Mouse (Mus musculus) liver, embryonic 15.5 days (tissue): ENCODE results near the gene Napepld. TPM values are rescaled to one million over a fixed set of nuclear protein-coding genes. Genes with fewer than 3 reads are reported as not detected.

Source experiments
- ATAC-seq: fragments of 200-750 bp; cut with Nextera tagmentation; 2 replicates; pipeline ENCODE4 v1.8.0; 2017; ENCODE audit warnings: moderate number of reproducible peaks, mild to moderate bottlenecking, moderate library complexity; ENCODE audit not compliant: insufficient read depth
- H3K27ac ChIP-seq: fragments of 300-500 bp; sonication (generic); replicated peaks from 2 replicates; pipeline ENCODE4 v1.5.1; 2015; ENCODE audit warnings: mild to moderate bottlenecking, inconsistent platforms
- H3K27me3 ChIP-seq: fragments of 300-500 bp; sonication (generic); 2 replicates; pipeline ENCODE4 v1.6.1; 2015; ENCODE audit warnings: mild to moderate bottlenecking, inconsistent platforms
- H3K36me3 ChIP-seq: fragments of 300-500 bp; sonication (generic); replicated peaks from 2 replicates; pipeline ENCODE4 v1.6.1; 2015; ENCODE audit warnings: moderate library complexity, mild to moderate bottlenecking, inconsistent platforms
- H3K4me1 ChIP-seq: fragments of 300-500 bp; sonication (generic); replicated peaks from 2 replicates; pipeline ENCODE4 v1.6.1; 2015; ENCODE audit warnings: inconsistent platforms
- H3K4me2 ChIP-seq: fragments of 300-500 bp; sonication (generic); 2 replicates; pipeline ENCODE4 v1.6.1; 2015; ENCODE audit warnings: moderate library complexity, mild to moderate bottlenecking, inconsistent platforms
- H3K4me3 ChIP-seq: fragments of 300-500 bp; sonication (generic); replicated peaks from 2 replicates; pipeline ENCODE4 v1.5.1; 2015; ENCODE audit warnings: mild to moderate bottlenecking, inconsistent platforms
- H3K9ac ChIP-seq: fragments of 300-500 bp; sonication (generic); 2 replicates; pipeline ENCODE4 v1.6.1; 2015; ENCODE audit warnings: moderate library complexity, mild to moderate bottlenecking, inconsistent platforms
- H3K9me3 ChIP-seq: fragments of 300-500 bp; sonication (generic); replicated peaks from 2 replicates; pipeline ENCODE4 v1.6.1; 2016; ENCODE audit warnings: inconsistent platforms
- WGBS: fragments of 180-500 bp; shearing (Covaris S2); methylation state at CpG from one replicate; pipeline ENCODE4 v1.1.7; 2015; ENCODE audit warnings: mixed read lengths; ENCODE audit not compliant: insufficient replicate concordance; 5-methylcytosine and 5-hydroxymethylcytosine counted together
- polyA plus RNA-seq: library from polyadenylated mRNA; unstranded; fragments of >200 nt; fragmentation: Nextera tagmentation; extraction: Ambion mirVana; gene quantifications from 2 replicates; pipeline ENCODE4 v1.2.1, GENCODE M21; 2015

Gene Napepld
- polyA plus RNA-seq, 1 experiment from 2014 or later: 0.74 TPM

DNA sequence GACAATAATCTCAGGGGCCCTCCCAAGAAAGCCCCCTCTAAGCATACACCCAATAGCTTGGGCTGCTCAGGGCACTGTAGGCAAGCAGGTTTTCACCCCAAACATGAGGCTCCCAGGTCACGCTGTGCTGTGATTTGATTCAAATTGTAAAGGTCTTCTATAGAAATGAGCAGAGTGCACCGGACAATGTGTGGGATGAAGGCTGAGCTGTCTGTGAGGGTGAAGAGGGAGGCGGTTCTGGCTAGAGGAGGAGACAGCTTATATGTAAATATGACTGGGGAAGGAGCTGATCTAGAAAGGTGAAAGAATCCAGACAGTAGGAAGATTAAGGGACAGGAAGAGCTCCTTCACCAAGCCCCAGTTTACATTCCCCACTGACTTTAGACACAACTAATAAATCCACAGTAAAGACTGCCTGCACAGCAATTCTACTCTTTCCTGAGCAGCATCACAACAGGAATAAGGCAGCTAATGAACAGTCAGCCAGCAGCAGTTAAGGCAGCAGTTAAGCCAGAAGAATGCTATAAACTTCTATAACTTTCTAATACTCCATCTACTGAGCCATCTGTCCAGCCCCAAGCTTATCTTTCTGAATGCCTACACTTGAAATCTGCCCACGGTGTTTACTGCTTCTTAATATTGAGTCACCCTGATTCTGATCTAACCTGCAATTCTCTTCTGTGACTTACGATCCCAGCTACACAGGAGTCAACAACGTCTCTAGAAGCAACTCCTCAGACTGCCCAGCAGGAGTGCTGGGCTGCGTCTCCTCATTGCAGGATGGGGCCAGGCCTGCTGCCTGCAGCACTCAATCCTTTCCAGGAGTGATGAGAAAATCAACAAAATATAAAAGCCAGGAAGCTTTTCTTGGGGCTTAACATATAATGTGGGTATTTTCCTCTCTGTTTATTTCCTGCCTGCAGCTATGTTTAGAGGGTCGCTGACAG is 33.7 kb downstream of the Napepld start:
- Histone ChIP-seq H3K27ac (no peak overlapping the region), H3K9me3 (no peaks in the 10 kb centered on the region), H3K4me2 (no peak overlapping the region), H3K27me3 (no peaks in the 10 kb centered on the region), H3K36me3 (0 out of 2 replicates have a peak, but pooled peaks cover 5% of the 10 kb centered on the region), H3K4me3 (no peak overlapping the region), H3K9ac (no peak overlapping the region), H3K4me1 (peaks cover 5% of the 10 kb centered on the region)
- ATAC-seq: no peak
- 56% methylated on average over 8 of the region's 8 CpGs for WGBS

DNA sequence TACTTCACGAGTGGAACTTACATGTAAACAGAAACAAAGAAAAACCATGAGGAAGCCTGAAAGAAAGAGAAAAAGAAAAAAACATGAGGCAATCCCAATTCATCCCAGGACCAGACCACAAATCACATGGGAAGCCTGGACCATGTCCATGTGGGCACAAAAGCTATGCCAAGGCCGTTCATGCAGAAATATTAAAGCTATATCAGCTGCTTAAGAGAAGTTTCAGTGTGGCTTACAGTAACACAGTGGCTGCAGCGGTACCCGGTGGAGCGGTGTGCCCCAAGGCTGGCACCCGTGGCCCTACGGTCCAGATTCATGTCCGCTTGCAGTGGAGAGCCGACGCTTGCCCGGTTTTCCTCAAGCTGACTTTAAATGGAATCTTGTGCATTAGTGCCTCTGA is 38.1 kb downstream of the Napepld start:
- H3K9me3 ChIP-seq: no peaks in the 10 kb centered on the region
- 85% methylated on average over 11 of the region's 11 CpGs for WGBS
- H3K4me3 ChIP-seq: no peak overlapping the region
- no peaks in the 10 kb centered on the region for H3K27me3 ChIP-seq
- H3K4me1 ChIP-seq: 0 out of 2 replicates have a peak, but pooled peaks cover 2% of the 10 kb centered on the region
- no peak overlapping the region for H3K27ac ChIP-seq
- no peak overlapping the region for H3K9ac ChIP-seq
- ATAC-seq: no peak
- peaks cover 21% of the 10 kb centered on the region for H3K36me3 ChIP-seq
- H3K4me2 ChIP-seq: no peak overlapping the region

DNA sequence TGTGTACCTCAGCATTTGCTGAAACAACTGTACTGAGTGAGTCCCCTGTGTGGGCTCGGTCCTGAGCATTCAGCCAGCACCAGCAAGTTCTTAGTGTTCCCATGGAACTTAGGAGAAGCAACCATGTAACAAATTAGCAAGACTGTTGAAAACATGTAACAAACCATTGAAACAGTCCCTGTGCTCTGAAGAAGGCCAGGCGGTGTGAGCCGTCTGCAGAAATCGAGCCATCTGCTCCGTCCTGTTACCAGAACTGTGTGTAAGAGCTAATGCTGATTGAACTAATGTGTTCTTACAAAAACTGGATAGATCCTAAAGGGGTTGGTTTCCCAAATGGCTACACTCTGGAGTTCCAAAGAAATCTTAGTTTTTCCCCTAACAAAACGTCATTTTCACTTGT is 40.3 kb downstream of the Napepld start:
- no peaks in the 10 kb centered on the region for H3K9me3 ChIP-seq
- H3K4me1 ChIP-seq: no peaks in the 10 kb centered on the region
- H3K27ac ChIP-seq: no peak overlapping the region
- H3K9ac ChIP-seq: no peak overlapping the region
- H3K27me3 ChIP-seq: no peaks in the 10 kb centered on the region
- peaks cover 21% of the 10 kb centered on the region for H3K36me3 ChIP-seq
- ATAC-seq: no peak
- H3K4me3 ChIP-seq: no peak overlapping the region
- H3K4me2 ChIP-seq: no peak overlapping the region
- WGBS: 82% methylated on average over 6 of the region's 6 CpGs

DNA sequence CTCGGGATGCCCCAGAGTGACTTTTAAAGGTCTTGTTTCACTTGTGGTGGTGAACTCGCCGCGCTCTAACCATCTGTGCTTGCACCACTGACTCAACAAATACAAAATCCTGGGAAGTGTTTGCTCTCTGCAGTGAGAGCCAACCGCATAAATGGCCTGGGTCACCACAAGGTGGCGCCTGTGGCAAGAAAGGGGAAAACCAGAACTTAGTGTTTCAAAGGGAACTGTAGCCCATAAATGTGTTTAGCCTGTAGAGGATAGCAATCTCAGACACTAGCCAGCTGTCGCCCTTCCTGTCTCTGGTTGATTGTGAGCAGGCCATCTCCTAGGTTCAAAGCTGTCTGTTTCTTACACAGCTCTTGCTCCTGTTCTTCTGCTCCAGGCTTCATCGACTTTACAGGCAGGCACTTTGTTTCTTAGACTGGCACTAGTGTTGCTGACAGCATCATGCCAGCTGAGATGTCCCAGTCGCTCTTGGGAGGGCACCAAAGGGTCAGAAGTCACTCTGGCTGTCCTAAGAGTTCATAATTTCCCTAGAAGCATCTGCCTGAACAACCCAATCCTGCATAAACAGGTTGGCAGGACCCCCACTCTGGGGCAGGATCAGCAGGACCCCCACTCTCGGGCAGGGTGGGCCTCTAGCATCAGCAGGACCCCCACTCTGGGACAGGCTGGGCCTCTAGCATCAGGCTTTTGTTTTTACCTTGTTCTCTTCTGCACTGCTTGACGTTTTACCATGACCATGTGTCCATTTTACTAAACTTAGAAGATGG is 42.4 kb downstream of the Napepld start:
- H3K9me3 ChIP-seq: no peaks in the 10 kb centered on the region
- WGBS: 41% methylated on average over 11 of the region's 11 CpGs
- no peak overlapping the region for H3K9ac ChIP-seq
- H3K4me1 ChIP-seq: no peaks in the 10 kb centered on the region
- H3K4me3 ChIP-seq: no peak overlapping the region
- no peak overlapping the region for H3K27ac ChIP-seq
- no peak overlapping the region for H3K4me2 ChIP-seq
- no peaks in the 10 kb centered on the region for H3K27me3 ChIP-seq
- 0 out of 2 replicates have a peak, but pooled peaks have one; percentile 34 for ATAC-seq
- peaks cover 27% of the 10 kb centered on the region for H3K36me3 ChIP-seq

DNA sequence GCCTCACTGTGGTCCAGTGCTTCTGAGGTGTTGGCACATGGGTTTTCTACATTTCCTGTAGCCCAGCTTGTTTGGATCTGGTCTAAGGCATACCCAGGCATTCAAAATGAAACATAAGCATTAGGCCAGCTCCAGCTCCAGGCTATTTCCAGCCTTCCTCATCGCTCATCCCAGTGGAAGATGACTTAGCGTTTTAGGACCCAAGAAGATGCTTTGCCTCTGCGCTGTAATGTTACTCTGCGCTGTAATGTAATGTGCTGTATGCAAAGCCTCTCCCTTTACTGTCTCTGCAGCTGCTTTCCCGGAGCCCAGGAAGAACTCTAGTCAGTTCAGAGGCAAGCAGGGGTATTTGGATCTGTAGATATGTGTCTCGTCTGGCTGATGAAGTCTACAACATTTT is 43.2 kb downstream of the Napepld start:
- no peak for ATAC-seq
- H3K27ac ChIP-seq: no peak overlapping the region
- peaks cover 31% of the 10 kb centered on the region for H3K36me3 ChIP-seq
- no peak overlapping the region for H3K9ac ChIP-seq
- H3K4me3 ChIP-seq: no peak overlapping the region
- H3K9me3 ChIP-seq: no peaks in the 10 kb centered on the region
- no peaks in the 10 kb centered on the region for H3K27me3 ChIP-seq
- WGBS: 78% methylated on average over 6 of the region's 6 CpGs
- no peaks in the 10 kb centered on the region for H3K4me1 ChIP-seq
- H3K4me2 ChIP-seq: no peak overlapping the region

DNA sequence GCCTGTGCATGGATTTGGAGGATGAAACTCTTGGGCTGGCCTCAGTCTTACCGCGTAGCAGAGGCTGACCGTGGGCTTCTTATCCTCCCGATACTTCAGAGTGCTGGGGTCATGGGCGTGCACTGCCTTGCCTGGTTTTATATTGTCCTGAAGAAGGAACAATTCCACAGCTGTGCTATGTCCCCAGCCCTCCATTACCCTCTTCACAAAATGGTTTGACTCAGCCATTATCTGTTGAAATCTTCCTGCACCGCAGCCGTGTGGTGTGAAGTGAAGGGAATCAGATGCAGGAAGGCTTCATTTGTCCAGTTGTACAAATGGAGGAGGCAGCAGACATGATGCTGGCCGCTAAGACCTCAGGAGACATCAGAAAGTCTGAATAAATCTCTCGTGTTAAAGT is 44.3 kb downstream of the Napepld start:
- Histone ChIP-seq H3K4me1 (no peaks in the 10 kb centered on the region), H3K9ac (no peak overlapping the region), H3K4me2 (no peak overlapping the region), H3K4me3 (no peak overlapping the region), H3K27ac (no peak overlapping the region), H3K36me3 (peaks cover 41% of the 10 kb centered on the region), H3K9me3 (no peaks in the 10 kb centered on the region), H3K27me3 (no peaks in the 10 kb centered on the region)
- no peak for ATAC-seq
- WGBS: 80% methylated on average over 9 of the region's 9 CpGs

DNA sequence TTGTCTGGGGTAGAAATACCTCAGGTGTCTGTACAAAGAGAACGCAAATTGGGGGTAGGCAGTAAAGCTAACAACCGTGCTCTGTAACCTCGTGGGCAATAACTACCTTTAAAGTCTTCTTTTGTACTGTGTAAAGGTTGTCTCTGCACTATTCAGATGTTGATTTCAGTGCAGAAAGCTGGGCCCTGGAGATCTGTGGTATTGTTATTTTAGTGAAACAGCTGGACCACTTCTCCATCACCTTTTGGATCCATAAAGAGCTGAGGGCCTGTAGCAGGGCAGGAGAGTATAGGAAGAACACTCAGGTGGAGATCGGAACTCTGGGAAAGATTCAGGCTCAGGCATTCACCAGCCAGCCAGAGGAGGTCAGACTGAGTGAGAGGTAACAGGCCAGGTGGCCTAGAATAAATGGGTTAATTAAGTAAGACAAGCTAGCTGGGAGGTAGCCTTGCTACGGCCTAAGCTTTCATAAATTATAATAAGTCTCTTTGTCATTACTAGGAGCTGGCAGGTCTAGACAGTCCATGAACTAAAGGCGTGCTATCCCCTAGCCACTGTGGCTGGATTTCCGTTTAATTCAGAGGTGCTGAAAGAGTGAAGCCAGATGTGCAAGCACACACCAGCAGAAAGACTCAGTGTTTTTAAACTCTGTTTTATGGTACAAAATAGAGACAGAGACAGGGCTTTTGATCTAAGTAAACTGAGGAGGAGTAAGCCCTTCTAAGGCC is 49.1 kb downstream of the Napepld start:
- Histone ChIP-seq H3K4me3 (no peak overlapping the region), H3K27me3 (no peaks in the 10 kb centered on the region), H3K36me3 (peaks cover 53% of the 10 kb centered on the region), H3K27ac (no peak overlapping the region), H3K4me2 (no peak overlapping the region), H3K9ac (no peak overlapping the region), H3K4me1 (peaks cover 2% of the 10 kb centered on the region; the same call in 1 of the 2 replicates), H3K9me3 (no peaks in the 10 kb centered on the region)
- 80% methylated on average over 7 of the region's 7 CpGs for WGBS
- no peak for ATAC-seq

DNA sequence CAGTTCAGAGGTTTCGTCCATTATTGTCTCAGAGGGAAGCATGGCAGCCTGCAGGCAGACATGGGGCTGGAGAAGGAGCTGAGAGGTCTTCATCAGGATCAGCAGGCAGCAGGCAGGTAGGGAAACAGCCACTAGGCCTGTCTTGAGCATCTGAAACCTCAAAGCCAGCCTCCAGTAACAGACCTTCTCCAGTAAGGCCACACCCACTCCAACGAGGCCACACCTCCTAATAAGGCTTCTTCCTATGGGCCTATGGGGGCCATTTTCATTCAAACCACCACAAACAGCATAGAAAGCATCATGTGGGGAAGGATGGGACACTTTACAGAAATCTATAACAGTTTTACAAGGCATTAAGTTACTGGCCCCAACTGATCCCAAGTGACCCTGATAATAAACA is 50.5 kb downstream of the Napepld start:
- Histone ChIP-seq H3K36me3 (peaks cover 53% of the 10 kb centered on the region), H3K9ac (no peak overlapping the region)
- WGBS: 62% methylated on average over 2 of the region's 2 CpGs

DNA sequence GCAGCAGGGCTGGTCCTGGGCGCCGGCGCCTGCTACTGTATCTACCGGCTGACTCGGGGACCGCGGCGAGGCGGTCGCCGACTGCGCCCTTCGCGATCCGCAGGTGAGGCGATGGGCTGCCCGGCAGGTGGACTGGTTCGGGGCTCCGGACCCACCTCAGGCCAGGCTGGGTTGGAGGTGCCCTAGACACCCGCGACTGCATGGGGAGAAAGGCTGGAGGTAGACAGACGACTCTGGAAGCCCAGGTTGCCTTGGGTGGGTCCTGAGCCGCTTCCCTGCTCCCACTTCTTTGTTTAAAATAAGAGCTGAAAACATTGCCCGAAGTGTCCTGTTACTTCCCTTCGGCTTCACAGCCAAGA is 55.1 kb downstream of the Napepld start:
- Histone ChIP-seq H3K4me3 (peak overlapping the region; percentile 73), H3K27ac (peak overlapping the region; percentile 81), H3K27me3 (peaks cover 27% of the 10 kb centered on the region), H3K4me2 (peak overlapping the region; percentile 97), H3K9me3 (no peaks in the 10 kb centered on the region), H3K9ac (peak overlapping the region; percentile 73), H3K4me1 (peaks cover 24% of the 10 kb centered on the region), H3K36me3 (peaks cover 26% of the 10 kb centered on the region)
- ATAC-seq: no peak
- WGBS: under 1% methylated on average over 25 of the region's 25 CpGs

More for the DNA sequence above, 50.5 kb downstream of the Napepld start:
- Histone ChIP-seq H3K27me3 (no peaks in the 10 kb centered on the region), H3K27ac (no peak overlapping the region), H3K4me3 (no peak overlapping the region), H3K9me3 (no peaks in the 10 kb centered on the region), H3K4me2 (no peak overlapping the region), H3K4me1 (peaks cover 15% of the 10 kb centered on the region)
- no peak for ATAC-seq

DNA sequence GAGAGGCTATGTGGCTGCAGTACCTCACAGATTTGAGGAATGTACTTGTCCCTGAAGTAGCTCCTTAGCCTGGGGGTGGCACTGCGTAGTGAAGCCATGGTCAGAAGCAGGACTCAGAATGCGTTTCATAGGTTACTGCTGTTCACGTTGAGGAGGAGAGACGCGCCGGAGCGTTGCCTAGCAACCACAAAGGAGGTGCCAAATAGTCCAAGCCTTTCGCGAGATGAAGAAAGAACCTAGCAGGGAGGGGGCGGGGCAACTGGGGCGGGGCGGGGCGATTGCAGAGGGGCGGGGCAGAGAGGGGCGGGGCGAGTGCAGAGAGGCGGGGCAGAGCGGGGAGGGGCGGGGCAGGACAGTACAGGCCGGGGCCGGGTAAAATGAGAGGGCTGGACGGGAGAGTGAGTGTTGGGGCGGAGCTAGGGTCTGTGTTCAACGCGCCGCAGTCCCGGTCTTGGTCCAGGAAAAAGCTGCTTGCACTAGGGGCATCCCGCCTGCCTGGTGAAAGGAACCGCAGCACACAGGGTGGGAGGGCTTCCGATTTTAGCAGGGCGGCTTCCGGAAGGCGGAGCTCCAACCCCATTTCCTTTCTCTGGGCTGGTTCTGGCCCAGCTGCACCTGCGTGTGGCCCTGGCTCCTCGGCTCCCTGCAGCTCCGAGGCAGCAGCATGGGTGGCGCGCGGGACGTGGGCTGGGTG is 55.6 kb downstream of the Napepld start, which contains the start of the genes Fbxl13 and Armc10:
Gene Fbxl13, minus strand, starts transcription at position 196 of the 694 bp plus-strand sequence.
Gene Armc10, plus strand, starts transcription at position 375 of the 694 bp plus-strand sequence.
- Histone ChIP-seq H3K27ac (peak within 1 kb of the TSS; percentile 81), H3K4me3 (peak within 1 kb of the TSS; percentile 73), H3K36me3 (peaks cover 20% of the 10 kb centered on the region), H3K27me3 (peaks cover 29% of the 10 kb centered on the region), H3K9me3 (no peaks in the 10 kb centered on the region), H3K4me1 (peaks cover 24% of the 10 kb centered on the region), H3K4me2 (peak within 1 kb of the TSS; percentile 97), H3K9ac (peak within 1 kb of the TSS; percentile 73)
- 1% methylated on average over 39 of the region's 40 CpGs for WGBS
- ATAC-seq: peak; percentile 96
